Mouse (Mus musculus): Measurements from ENCODE around the gene Samd1.

DNA sequence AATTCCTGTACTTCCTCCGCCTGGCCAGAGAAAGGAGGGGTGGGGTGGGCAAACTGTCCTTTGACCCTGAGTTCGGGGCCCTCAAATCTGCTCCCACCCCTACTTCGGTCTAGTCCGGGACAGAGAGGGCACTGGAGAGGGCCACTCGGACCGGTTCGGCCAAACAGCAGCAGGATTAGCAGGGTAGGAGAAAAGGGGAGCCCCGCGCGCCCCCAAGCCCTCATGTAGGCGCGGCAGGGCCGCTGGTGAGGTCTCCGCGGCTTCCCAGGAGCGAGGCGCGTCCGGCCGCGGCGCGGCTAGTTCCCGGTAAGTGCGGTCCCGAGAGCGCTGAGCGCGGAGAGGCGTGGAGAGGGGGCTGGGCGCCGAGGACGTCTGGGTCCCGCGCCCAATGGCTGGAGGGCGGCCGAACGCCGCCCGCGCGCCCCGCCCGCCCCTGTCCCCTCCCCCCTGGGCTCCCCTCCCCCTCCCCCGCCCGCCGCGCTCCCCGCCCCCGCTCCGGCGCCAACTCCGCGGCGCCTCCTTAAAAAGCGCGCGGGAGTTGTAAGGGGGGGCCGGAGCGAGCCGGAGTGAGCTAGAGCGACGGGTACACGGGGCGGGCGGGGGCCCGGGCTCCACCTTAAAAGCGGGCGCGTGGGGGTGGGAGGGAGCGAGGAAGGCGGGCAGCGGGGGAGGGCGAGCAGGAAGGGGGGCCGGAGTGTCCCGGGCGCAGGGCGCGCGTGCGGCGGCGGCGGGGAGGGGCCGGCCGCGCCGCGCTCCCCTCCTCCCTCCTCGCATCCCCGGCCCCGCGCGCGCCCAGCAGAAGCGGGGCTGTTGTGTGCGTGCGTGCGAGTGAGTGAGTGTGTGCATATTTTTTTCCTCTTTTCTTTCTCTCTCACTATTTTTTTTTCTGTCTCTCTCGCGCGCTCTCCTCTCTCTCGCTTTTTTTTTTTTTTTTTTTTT is 636 bp upstream of the Samd1 start:
- TF ChIP-seq POLR2A (IDR thresholded peaks at IDR 0.05; ENCODE audit: extremely low read depth, insufficient read depth, low read length) (peak; percentile 87), CTCF (IDR thresholded peaks at IDR 0.05; ENCODE audit: low read depth, low read length) (no peak)

All from liver, adult 2 months (tissue).